Mouse (Mus musculus) kidney, embryonic 16.5 days (tissue): Measurements from ENCODE around the gene D430042O09Rik. TPM values are rescaled to one million over a fixed set of nuclear protein-coding genes. Genes with fewer than 3 reads are reported as not detected.
A peak's percentile ranks its signal among the peaks of the same experiment; 100 is the strongest.

ENCODE experiments used
- ATAC-seq: fragments of 200-750 bp; cut with Nextera tagmentation; 2 replicates; pipeline ENCODE4 v1.8.0; 2017; ENCODE audit warnings: moderate TSS enrichment; ENCODE audit not compliant: low FRiP score, low TSS enrichment
- H3K27ac ChIP-seq: fragments of 300-500 bp; sonication (generic); 2 replicates; pipeline ENCODE4 v1.5.1; 2014; ENCODE audit warnings: low read length
- H3K27me3 ChIP-seq: fragments of 300-500 bp; sonication (generic); 2 replicates; pipeline ENCODE4 v1.6.1; 2014; ENCODE audit warnings: low read length, control low read depth, mixed read lengths; ENCODE audit not compliant: insufficient read depth
- H3K36me3 ChIP-seq: fragments of 300-500 bp; sonication (generic); 2 replicates; pipeline ENCODE4 v1.6.1; 2014; ENCODE audit warnings: low read length, control low read depth, mixed read lengths; ENCODE audit not compliant: insufficient read depth
- H3K4me1 ChIP-seq: fragments of 300-500 bp; sonication (generic); 2 replicates; pipeline ENCODE4 v1.6.1; 2014; ENCODE audit warnings: low read length, control low read depth, mixed read lengths; ENCODE audit not compliant: insufficient read depth
- H3K4me2 ChIP-seq: fragments of 300-500 bp; sonication (generic); replicated peaks from 2 replicates; pipeline ENCODE4 v1.6.1; 2014; ENCODE audit warnings: low read depth, low read length
- H3K4me3 ChIP-seq: fragments of 300-500 bp; sonication (generic); 2 replicates; pipeline ENCODE4 v1.5.1; 2014; ENCODE audit warnings: mild to moderate bottlenecking, low read length
- H3K9ac ChIP-seq: fragments of 300-500 bp; sonication (generic); replicated peaks from 2 replicates; pipeline ENCODE4 v1.6.1; 2014; ENCODE audit warnings: low read length
- H3K9me3 ChIP-seq: fragments of 300-500 bp; sonication (generic); 2 replicates; pipeline ENCODE4 v1.6.1; 2016; ENCODE audit warnings: low read length, control low read depth
- WGBS: fragments of 180-500 bp; shearing (Covaris S2); extraction: QIAGEN DNeasy Blood & Tissue Kit; methylation state at CpG from one replicate; pipeline ENCODE4 v1.1.7; 2014; 5-methylcytosine and 5-hydroxymethylcytosine counted together
- polyA plus RNA-seq: library from polyadenylated mRNA; unstranded; fragments of >200 nt; fragmentation: Nextera tagmentation; extraction: Ambion mirVana; gene quantifications from 2 replicates; pipeline ENCODE4 v1.2.1, GENCODE M21; 2015

Gene D430042O09Rik
- polyA plus RNA-seq, 1 experiment from 2014 or later = 10.1 TPM

- Histone ChIP-seq H3K9ac (no peak overlapping the region), H3K4me1 (peaks cover 16% of the 10 kb centered on the region; the same call in 1 of the 2 replicates), H3K4me2 (no peak overlapping the region), H3K36me3 (peaks cover 3% of the 10 kb centered on the region; the same call in 1 of the 2 replicates), H3K27ac (no peak overlapping the region), H3K27me3 (no peaks in the 10 kb centered on the region), H3K4me3 (no peak overlapping the region), H3K9me3 (no peaks in the 10 kb centered on the region)
- no peak for ATAC-seq
- WGBS = 74% methylated on average over 2 of the region's 2 CpGs
These were observed 118.7 kb downstream of the D430042O09Rik start for GRCm38 (mm10) chr7:125826425-125826824.

DNA sequence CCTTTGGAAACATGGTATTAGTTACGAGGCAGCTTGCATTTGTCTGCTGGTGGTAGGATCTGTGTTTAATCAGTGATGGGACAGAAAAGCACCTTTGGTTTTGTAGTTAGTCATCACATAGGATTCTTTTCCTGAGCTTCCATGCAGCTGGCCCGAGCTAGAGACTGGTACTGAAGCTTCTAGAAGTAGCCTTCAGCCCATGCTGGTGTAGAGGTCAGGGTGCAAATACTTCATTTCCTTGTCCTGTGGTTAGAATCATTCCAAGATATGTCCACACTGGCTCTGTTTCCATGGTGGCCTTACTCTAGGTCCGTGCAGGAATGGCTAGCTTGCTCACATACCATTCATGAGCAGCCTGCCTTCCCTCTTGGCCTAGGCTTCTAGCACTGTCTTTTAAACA lies 119.2 kb downstream of the D430042O09Rik start:
- 82% methylated on average over 3 of the region's 3 CpGs for WGBS
- Histone ChIP-seq H3K9me3 (no peaks in the 10 kb centered on the region), H3K4me3 (no peak overlapping the region), H3K36me3 (peaks cover 3% of the 10 kb centered on the region; the same call in 1 of the 2 replicates), H3K27me3 (no peaks in the 10 kb centered on the region), H3K4me2 (no peak overlapping the region), H3K9ac (no peak overlapping the region), H3K27ac (peak overlapping the region; percentile 35; the same call in 1 of the 2 replicates), H3K4me1 (peaks cover 16% of the 10 kb centered on the region; the same call in 1 of the 2 replicates)
- ATAC-seq = no peak

DNA sequence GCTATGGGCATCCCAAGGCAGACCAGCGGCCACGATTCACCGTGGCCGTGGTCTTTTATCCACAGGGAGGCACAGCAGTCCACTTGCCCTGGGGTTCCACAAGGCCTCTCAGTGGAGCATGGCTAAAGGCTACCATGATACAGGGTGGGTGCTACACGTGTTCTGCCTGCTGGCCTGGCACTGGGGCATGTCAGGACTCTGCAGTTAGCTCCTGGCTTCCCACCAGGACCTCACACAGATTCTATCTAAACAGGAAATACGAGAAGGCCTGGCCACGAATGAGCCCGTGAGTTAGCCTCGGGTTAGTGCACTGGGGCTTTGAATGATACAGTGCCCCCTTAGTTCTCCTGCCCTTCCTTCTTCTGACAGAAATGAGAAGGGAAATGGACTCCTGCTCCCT lies 119.7 kb downstream of the D430042O09Rik start:
- H3K9ac ChIP-seq = no peak overlapping the region
- ATAC-seq = peak; percentile 85
- H3K36me3 ChIP-seq = peaks cover 3% of the 10 kb centered on the region; the same call in 1 of the 2 replicates
- no peaks in the 10 kb centered on the region for H3K27me3 ChIP-seq
- WGBS = 32% methylated on average over 9 of the region's 9 CpGs
- H3K9me3 ChIP-seq = no peaks in the 10 kb centered on the region
- peaks cover 16% of the 10 kb centered on the region; the same call in 1 of the 2 replicates for H3K4me1 ChIP-seq
- H3K27ac ChIP-seq = peak overlapping the region; percentile 35; the same call in 1 of the 2 replicates
- H3K4me2 ChIP-seq = no peak overlapping the region
- H3K4me3 ChIP-seq = no peak overlapping the region

GRCm38 (mm10) chr7:125828561-125828960 lies 120.9 kb downstream of the D430042O09Rik start:
- H3K4me3 ChIP-seq = no peak overlapping the region
- WGBS = 69% methylated on average over 5 of the region's 5 CpGs
- H3K4me1 ChIP-seq = peaks cover 16% of the 10 kb centered on the region; the same call in 1 of the 2 replicates
- H3K27me3 ChIP-seq = no peaks in the 10 kb centered on the region
- H3K9ac ChIP-seq = no peak overlapping the region
- H3K27ac ChIP-seq = no peak overlapping the region; the same call in 1 of the 2 replicates
- H3K4me2 ChIP-seq = no peak overlapping the region
- 0 out of 2 replicates have a peak, but pooled peaks have one; percentile 23 for ATAC-seq
- H3K36me3 ChIP-seq = peaks cover 3% of the 10 kb centered on the region; the same call in 1 of the 2 replicates
- H3K9me3 ChIP-seq = no peaks in the 10 kb centered on the region

GRCm38 (mm10) chr7:125829121-125829666 lies 121.5 kb downstream of the D430042O09Rik start:
- H3K4me1 ChIP-seq = peaks cover 16% of the 10 kb centered on the region; the same call in 1 of the 2 replicates
- H3K36me3 ChIP-seq = peaks cover 3% of the 10 kb centered on the region; the same call in 1 of the 2 replicates
- no peaks in the 10 kb centered on the region for H3K27me3 ChIP-seq
- H3K9ac ChIP-seq = no peak overlapping the region
- 76% methylated on average over 3 of the region's 3 CpGs for WGBS
- H3K9me3 ChIP-seq = no peaks in the 10 kb centered on the region
- H3K4me2 ChIP-seq = no peak overlapping the region
- no peak overlapping the region for H3K27ac ChIP-seq
- no peak for ATAC-seq
- no peak overlapping the region for H3K4me3 ChIP-seq

DNA sequence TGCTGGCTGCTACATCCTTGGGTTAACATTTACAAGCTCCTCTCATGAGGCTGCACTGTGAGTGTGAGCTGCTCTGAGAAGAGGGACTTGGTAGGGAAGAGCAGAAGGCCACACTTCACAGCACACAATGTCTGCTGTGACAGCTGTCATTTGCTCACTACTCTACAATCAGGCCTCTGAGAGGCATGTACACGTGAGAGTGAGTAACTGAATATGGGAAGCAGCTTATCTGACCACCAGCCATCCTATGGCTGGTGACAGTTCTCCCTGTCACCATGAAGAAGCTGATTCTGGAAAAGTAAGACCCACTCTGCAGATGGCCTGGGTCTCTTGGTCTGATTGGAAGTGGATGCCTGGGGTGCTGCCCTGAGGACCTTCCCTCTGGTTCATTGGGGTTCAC lies 125.1 kb downstream of the D430042O09Rik start:
- H3K27ac ChIP-seq = no peak overlapping the region
- no peak for ATAC-seq
- no peak overlapping the region for H3K4me2 ChIP-seq
- no peak overlapping the region for H3K4me3 ChIP-seq
- 0 out of 2 replicates have a peak, but pooled peaks cover 7% of the 10 kb centered on the region for H3K4me1 ChIP-seq
- WGBS = 55% methylated on average over 1 of the region's 1 CpGs
- H3K9ac ChIP-seq = no peak overlapping the region
- peaks cover 3% of the 10 kb centered on the region; the same call in 1 of the 2 replicates for H3K36me3 ChIP-seq
- H3K27me3 ChIP-seq = no peaks in the 10 kb centered on the region
- H3K9me3 ChIP-seq = no peaks in the 10 kb centered on the region

DNA sequence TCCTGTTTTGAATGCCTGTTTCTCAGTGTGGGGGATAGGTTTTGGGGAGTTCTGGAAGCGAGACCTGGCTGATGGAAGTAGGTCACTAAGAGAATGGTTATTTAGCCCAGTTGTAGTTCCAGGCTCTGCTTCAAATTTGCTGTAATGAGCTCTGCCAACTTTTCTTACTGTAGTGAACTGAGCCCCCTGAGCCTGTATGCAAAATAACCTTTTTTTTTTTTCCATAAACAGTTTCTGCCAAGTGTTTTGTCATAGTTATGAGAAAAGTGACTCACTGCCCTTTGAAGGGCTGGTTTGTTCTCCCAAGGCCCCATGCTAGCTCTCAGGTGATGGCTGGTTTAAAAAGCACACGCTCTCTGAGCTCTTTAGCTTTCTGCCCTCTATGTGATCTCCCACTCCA lies 125.8 kb downstream of the D430042O09Rik start:
- H3K36me3 ChIP-seq = peaks cover 3% of the 10 kb centered on the region; the same call in 1 of the 2 replicates
- H3K9me3 ChIP-seq = no peaks in the 10 kb centered on the region
- no peak overlapping the region for H3K4me3 ChIP-seq
- H3K27me3 ChIP-seq = no peaks in the 10 kb centered on the region
- 0 out of 2 replicates have a peak, but pooled peaks cover under 1% of the 10 kb centered on the region for H3K4me1 ChIP-seq
- no peak overlapping the region for H3K9ac ChIP-seq
- no peak for ATAC-seq
- WGBS = 93% methylated on average over 2 of the region's 2 CpGs
- H3K4me2 ChIP-seq = no peak overlapping the region
- H3K27ac ChIP-seq = no peak overlapping the region

DNA sequence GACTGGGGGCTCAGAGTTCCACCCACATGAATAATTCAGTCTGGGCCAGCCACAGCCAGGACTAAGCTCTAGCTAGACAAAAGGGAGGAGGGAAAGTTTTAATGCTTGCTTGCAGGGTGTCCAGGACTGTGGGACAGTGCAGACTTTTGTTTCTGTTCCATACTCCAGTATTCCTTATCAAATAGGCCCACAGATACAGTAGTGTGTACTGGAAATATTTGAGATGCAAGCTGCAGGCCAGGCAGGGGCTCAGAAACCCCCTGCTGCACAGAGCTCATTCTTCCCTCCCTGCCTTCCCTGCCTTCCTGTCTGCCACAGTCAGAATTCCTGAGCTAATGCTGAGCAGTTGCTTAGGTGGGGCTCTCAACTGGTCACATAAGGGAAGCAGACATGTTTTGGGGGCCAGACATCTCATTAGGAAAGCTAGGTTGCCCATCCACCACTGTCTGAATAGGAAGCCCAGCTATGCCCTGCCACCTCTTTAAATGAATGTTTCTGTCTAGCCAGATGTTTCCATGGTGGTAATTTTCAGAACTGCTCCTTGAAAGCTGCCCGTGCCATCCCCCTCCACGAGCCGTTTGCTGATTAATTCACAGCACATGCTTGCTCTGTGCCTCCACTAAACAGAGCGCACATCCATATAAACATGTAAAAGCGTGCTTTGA lies 130.5 kb downstream of the D430042O09Rik start:
- no peak for ATAC-seq
- no peak overlapping the region for H3K27ac ChIP-seq
- 83% methylated on average over 5 of the region's 5 CpGs for WGBS
- H3K36me3 ChIP-seq = no peaks in the 10 kb centered on the region
- H3K4me3 ChIP-seq = no peak overlapping the region
- no peaks in the 10 kb centered on the region for H3K27me3 ChIP-seq
- H3K4me2 ChIP-seq = no peak overlapping the region
- H3K9ac ChIP-seq = no peak overlapping the region
- no peaks in the 10 kb centered on the region for H3K4me1 ChIP-seq
- H3K9me3 ChIP-seq = no peaks in the 10 kb centered on the region

DNA sequence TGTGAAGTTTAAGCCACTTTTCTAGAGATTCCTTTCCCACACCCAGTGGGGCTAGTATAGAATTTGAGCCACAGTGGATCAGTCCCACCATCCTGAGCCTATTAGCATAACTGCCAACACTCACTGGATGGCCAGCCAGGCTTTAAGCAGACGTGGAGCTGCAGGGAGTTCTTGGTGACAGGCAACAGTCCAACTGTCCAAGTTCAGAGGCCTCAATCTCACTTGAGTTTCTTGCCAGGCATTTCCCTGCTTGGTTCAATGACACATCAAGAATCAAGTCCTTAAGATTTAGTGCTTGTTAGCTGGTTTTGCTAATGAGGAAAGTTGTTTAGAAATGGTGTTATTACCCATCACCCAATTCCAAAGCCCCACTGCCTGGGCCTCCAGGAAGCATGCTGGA lies 137.9 kb downstream of the D430042O09Rik start:
- 42% methylated on average over 1 of the region's 1 CpGs for WGBS
- Histone ChIP-seq H3K4me2 (no peak overlapping the region), H3K4me3 (no peak overlapping the region), H3K4me1 (no peaks in the 10 kb centered on the region), H3K9me3 (no peaks in the 10 kb centered on the region), H3K36me3 (peaks cover 4% of the 10 kb centered on the region; the same call in 1 of the 2 replicates), H3K27ac (no peak overlapping the region), H3K27me3 (no peaks in the 10 kb centered on the region), H3K9ac (no peak overlapping the region)
- ATAC-seq = no peak
